Mouse (Mus musculus): ENCODE results near the gene E330021D16Rik. TPM values are rescaled to one million over a fixed set of nuclear protein-coding genes. Genes with fewer than 3 reads are reported as not detected.

The E330021D16Rik gene
- polyA plus RNA-seq (2012; rRNA removed): not detected in 2 replicates

- Histone ChIP-seq H3K27ac (ENCODE audit: insufficient read depth, low read depth, low read length) (no peak within 1 kb of the TSS), H3K4me1 (ENCODE audit: control insufficient read depth, insufficient read depth, insufficient read length, low read length) (no peaks in the 10 kb centered on the region), H3K27me3 (ENCODE audit: control insufficient read depth, insufficient read depth, low read length) (no peaks in the 10 kb centered on the region), H3K36me3 (ENCODE audit: control insufficient read depth, insufficient read depth, low read length) (no peaks in the 10 kb centered on the region), H3K4me3 (ENCODE audit: low read depth, low read length) (no peak within 1 kb of the TSS)
- WGBS: 89% methylated on average over 9 of the region's 9 CpGs
- TF ChIP-seq POLR2A (IDR thresholded peaks at IDR 0.05; ENCODE audit: low read depth, low read length) (no peak), CTCF (IDR thresholded peaks at IDR 0.05; ENCODE audit: extremely low read depth, insufficient read length, insufficient replicate concordance, low read depth, low read length) (no peak)
Observed at GRCm38 (mm10) chr6:136415133-136415775, at the start of gene E330021D16Rik. TSS of gene E330021D16Rik (minus strand) at chr6:136415569.

DNA sequence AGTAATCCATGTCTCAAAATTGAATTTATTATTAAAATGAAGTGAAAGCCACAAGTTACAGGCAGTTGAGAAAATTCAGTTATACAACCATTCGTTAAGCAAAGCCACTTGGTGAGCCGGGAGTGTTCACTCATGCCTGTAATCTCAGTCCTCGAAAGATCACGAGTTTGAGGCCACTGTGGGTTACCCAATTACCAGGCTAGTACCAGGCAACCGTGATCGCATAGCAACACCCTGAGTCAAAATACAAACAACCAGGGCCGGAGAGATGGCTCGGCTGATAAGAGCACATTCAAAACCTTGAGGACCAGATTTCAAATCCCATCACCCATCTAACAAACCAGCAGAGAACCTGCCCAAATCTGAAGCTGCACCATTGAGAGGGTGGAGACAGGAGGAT is 49.7 kb upstream of the E330021D16Rik start:
- Histone ChIP-seq H3K4me3 (ENCODE audit: low read depth, low read length) (no peak overlapping the region), H3K36me3 (ENCODE audit: control insufficient read depth, insufficient read depth, low read length) (no peaks in the 10 kb centered on the region), H3K27me3 (ENCODE audit: control insufficient read depth, insufficient read depth, low read length) (no peaks in the 10 kb centered on the region), H3K27ac (ENCODE audit: insufficient read depth, low read depth, low read length) (no peak overlapping the region), H3K4me1 (ENCODE audit: control insufficient read depth, insufficient read depth, insufficient read length, low read length) (peaks cover 19% of the 10 kb centered on the region)
- no peak for TF ChIP-seq POLR2A (IDR thresholded peaks at IDR 0.05; ENCODE audit: low read depth, low read length)
- no peak for TF ChIP-seq CTCF (IDR thresholded peaks at IDR 0.05; ENCODE audit: extremely low read depth, insufficient read length, insufficient replicate concordance, low read depth, low read length)
- WGBS: 71% methylated on average over 8 of the region's 8 CpGs

DNA sequence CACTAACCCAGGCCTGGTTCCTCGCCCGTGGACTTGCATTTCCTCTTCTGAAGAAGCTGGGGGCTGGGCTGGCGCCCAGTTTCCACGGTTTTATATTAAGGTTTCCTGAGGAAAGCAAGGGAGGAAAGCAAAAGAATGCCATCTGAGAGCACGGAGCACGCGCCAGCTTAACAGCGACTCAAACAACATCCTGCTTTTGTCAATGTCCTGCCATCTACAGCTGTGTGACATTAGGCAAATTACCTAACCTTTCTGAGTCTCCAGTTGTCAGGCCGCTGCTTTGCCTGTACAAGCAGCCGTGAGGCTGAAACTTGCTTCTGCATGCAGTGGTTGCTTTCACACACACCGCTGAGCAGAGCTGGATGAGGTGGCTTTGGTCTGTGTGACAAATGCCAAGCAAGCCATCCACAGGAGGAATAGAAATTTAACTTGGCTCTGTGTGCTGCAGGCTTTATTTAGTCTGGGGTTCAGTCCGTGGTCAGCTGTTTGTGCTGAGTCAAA is 48.8 kb upstream of the E330021D16Rik start:
- no peaks in the 10 kb centered on the region for H3K36me3 ChIP-seq (ENCODE audit: control insufficient read depth, insufficient read depth, low read length)
- peaks cover 13% of the 10 kb centered on the region for H3K4me1 ChIP-seq (ENCODE audit: control insufficient read depth, insufficient read depth, insufficient read length, low read length)
- peak overlapping the region; percentile 67 for H3K27ac ChIP-seq (ENCODE audit: insufficient read depth, low read depth, low read length)
- peak overlapping the region; percentile 37 for H3K4me3 ChIP-seq (ENCODE audit: low read depth, low read length)
- WGBS: 69% methylated on average over 12 of the region's 12 CpGs
- H3K27me3 ChIP-seq (ENCODE audit: control insufficient read depth, insufficient read depth, low read length): no peaks in the 10 kb centered on the region
- TF ChIP-seq POLR2A (IDR thresholded peaks at IDR 0.05; ENCODE audit: low read depth, low read length) (no peak), CTCF (IDR thresholded peaks at IDR 0.05; ENCODE audit: extremely low read depth, insufficient read length, insufficient replicate concordance, low read depth, low read length) (no peak)

- H3K36me3 ChIP-seq (ENCODE audit: control insufficient read depth, insufficient read depth, low read length): no peaks in the 10 kb centered on the region
- H3K4me3 ChIP-seq (ENCODE audit: low read depth, low read length): peak overlapping the region; percentile 37
- no peaks in the 10 kb centered on the region for H3K27me3 ChIP-seq (ENCODE audit: control insufficient read depth, insufficient read depth, low read length)
- H3K27ac ChIP-seq (ENCODE audit: insufficient read depth, low read depth, low read length): peak overlapping the region; percentile 67
- TF ChIP-seq POLR2A (IDR thresholded peaks at IDR 0.05; ENCODE audit: low read depth, low read length) (no peak), CTCF (IDR thresholded peaks at IDR 0.05; ENCODE audit: extremely low read depth, insufficient read length, insufficient replicate concordance, low read depth, low read length) (no peak)
- H3K4me1 ChIP-seq (ENCODE audit: control insufficient read depth, insufficient read depth, insufficient read length, low read length): peaks cover 8% of the 10 kb centered on the region; the same call in 1 of the 2 replicates
- WGBS: 82% methylated on average over 9 of the region's 9 CpGs
Observed at GRCm38 (mm10) chr6:136463491-136463890, 48.1 kb upstream of the E330021D16Rik start.

GRCm38 (mm10) chr6:136459156-136459555 is 43.8 kb upstream of the E330021D16Rik start:
- TF ChIP-seq CTCF (IDR thresholded peaks at IDR 0.05; ENCODE audit: extremely low read depth, insufficient read length, insufficient replicate concordance, low read depth, low read length) (no peak), POLR2A (IDR thresholded peaks at IDR 0.05; ENCODE audit: low read depth, low read length) (no peak)
- no peak overlapping the region for H3K4me3 ChIP-seq (ENCODE audit: low read depth, low read length)
- no peaks in the 10 kb centered on the region for H3K27me3 ChIP-seq (ENCODE audit: control insufficient read depth, insufficient read depth, low read length)
- H3K36me3 ChIP-seq (ENCODE audit: control insufficient read depth, insufficient read depth, low read length): no peaks in the 10 kb centered on the region
- no peak overlapping the region for H3K27ac ChIP-seq (ENCODE audit: insufficient read depth, low read depth, low read length)
- 86% methylated on average over 7 of the region's 7 CpGs for WGBS
- no peaks in the 10 kb centered on the region for H3K4me1 ChIP-seq (ENCODE audit: control insufficient read depth, insufficient read depth, insufficient read length, low read length)

DNA sequence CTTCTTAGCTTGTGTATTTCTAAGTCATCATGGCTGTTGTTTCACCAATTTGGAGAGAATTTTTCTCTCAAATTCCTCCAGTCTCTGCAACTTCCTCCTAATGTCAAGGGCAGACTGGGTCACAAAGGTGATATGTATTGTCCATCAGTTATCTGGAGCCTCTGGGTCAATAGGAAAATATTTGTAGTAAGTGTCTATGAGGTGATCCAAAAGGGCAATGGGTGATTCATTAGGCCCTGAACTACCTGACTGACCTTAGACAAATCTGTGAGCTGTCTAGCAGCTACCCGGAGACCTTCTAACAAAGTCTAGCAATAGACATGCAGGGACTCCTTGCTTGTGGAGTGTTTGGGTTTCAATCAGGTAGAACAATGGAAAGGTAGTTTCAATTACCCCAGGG is 40.9 kb upstream of the E330021D16Rik start:
- no peaks in the 10 kb centered on the region for H3K27me3 ChIP-seq (ENCODE audit: control insufficient read depth, insufficient read depth, low read length)
- no peak overlapping the region for H3K27ac ChIP-seq (ENCODE audit: insufficient read depth, low read depth, low read length)
- 98% methylated on average over 1 of the region's 1 CpGs for WGBS
- no peak overlapping the region for H3K4me3 ChIP-seq (ENCODE audit: low read depth, low read length)
- no peaks in the 10 kb centered on the region for H3K36me3 ChIP-seq (ENCODE audit: control insufficient read depth, insufficient read depth, low read length)
- TF ChIP-seq POLR2A (IDR thresholded peaks at IDR 0.05; ENCODE audit: low read depth, low read length): no peak
- H3K4me1 ChIP-seq (ENCODE audit: control insufficient read depth, insufficient read depth, insufficient read length, low read length): peaks cover 2% of the 10 kb centered on the region; the same call in 1 of the 2 replicates

GRCm38 (mm10) chr6:136455696-136456095 is 40.3 kb upstream of the E330021D16Rik start:
- no peaks in the 10 kb centered on the region for H3K27me3 ChIP-seq (ENCODE audit: control insufficient read depth, insufficient read depth, low read length)
- H3K36me3 ChIP-seq (ENCODE audit: control insufficient read depth, insufficient read depth, low read length): no peaks in the 10 kb centered on the region
- no peak for TF ChIP-seq POLR2A (IDR thresholded peaks at IDR 0.05; ENCODE audit: low read depth, low read length)
- TF ChIP-seq CTCF (IDR thresholded peaks at IDR 0.05; ENCODE audit: extremely low read depth, insufficient read length, insufficient replicate concordance, low read depth, low read length): no peak
- H3K4me3 ChIP-seq (ENCODE audit: low read depth, low read length): no peak overlapping the region
- peaks cover 3% of the 10 kb centered on the region; the same call in 1 of the 2 replicates for H3K4me1 ChIP-seq (ENCODE audit: control insufficient read depth, insufficient read depth, insufficient read length, low read length)
- H3K27ac ChIP-seq (ENCODE audit: insufficient read depth, low read depth, low read length): no peak overlapping the region
- 75% methylated on average over 3 of the region's 3 CpGs for WGBS
